Mouse (Mus musculus): ENCODE measurements around the gene Rps12. TPM values are rescaled to one million over a fixed set of nuclear protein-coding genes. Genes with fewer than 3 reads are reported as not detected.

Gene Rps12
- polyA plus RNA-seq (2012; ENCODE audit: low replicate concordance): 80.2 and 1,134 TPM in 2 replicates

GRCm38 (mm10) chr10:23787062-23787821 is at the start of gene Rps12:
TSS of gene Rps12 (minus strand) at chr10:23787275.

GRCm38 (mm10) chr10:23796551-23797503 is 9.8 kb upstream of the Rps12 start, which contains the start of gene Slc18b1:
TSS of gene Slc18b1 (plus strand) at chr10:23796986.

Other genes with a start within 250 kb of the Rps12 start
- gene Slc18b1, start 9.7 kb upstream of the Rps12 start, polyA plus RNA-seq (2012; ENCODE audit: low replicate concordance): 1.1 and 2.2 TPM in 2 replicates
- gene Vnn3, start 64.2 kb upstream of the Rps12 start, polyA plus RNA-seq (2012; ENCODE audit: low replicate concordance): 0.13 TPM in 1 of 2 replicates, not detected in the other
- gene Vnn1, start 107.4 kb upstream of the Rps12 start, polyA plus RNA-seq (2012; ENCODE audit: low replicate concordance): not detected in 2 replicates
- not detected in 2 replicates for gene Taar1, start 133.1 kb upstream of the Rps12 start, polyA plus RNA-seq (2012; ENCODE audit: low replicate concordance)
- gene Taar2, start 151.3 kb upstream of the Rps12 start, polyA plus RNA-seq (2012; ENCODE audit: low replicate concordance): not detected in 2 replicates
- not detected in 2 replicates for gene Taar3, start 162.3 kb upstream of the Rps12 start, polyA plus RNA-seq (2012; ENCODE audit: low replicate concordance)
- gene Taar4, start 173.2 kb upstream of the Rps12 start, polyA plus RNA-seq (2012; ENCODE audit: low replicate concordance): not detected in 2 replicates
- not detected in 2 replicates for gene Taar5, start 183.4 kb upstream of the Rps12 start, polyA plus RNA-seq (2012; ENCODE audit: low replicate concordance)
- not detected in 2 replicates for gene Taar6, start 198.4 kb upstream of the Rps12 start, polyA plus RNA-seq (2012; ENCODE audit: low replicate concordance)
- not detected in 2 replicates for gene Taar7a, start 206.2 kb upstream of the Rps12 start, polyA plus RNA-seq (2012; ENCODE audit: low replicate concordance)
- not detected in 2 replicates for gene Taar7b, start 212.7 kb upstream of the Rps12 start, polyA plus RNA-seq (2012; ENCODE audit: low replicate concordance)
- not detected in 2 replicates for gene Taar7d, start 239.9 kb upstream of the Rps12 start, polyA plus RNA-seq (2012; ENCODE audit: low replicate concordance)